Mouse (Mus musculus) retina, embryonic 14.5 days (tissue): Measurements from ENCODE around the gene Naga.
"Not testable (repeated sequence)": the region's sequence is repeated elsewhere in the genome, so short reads cannot be mapped to it uniquely, and the experiment has no call there.

Experiments used
- DNase-seq: peaks from one replicate; pipeline ENCODE4 v3.0.0-alpha.2; 2015; ENCODE audit warnings: low spot score

Gene Naga

GRCm38 (mm10) chr15:82338593-82339112 lies at the start of gene Naga, which contains the start of the genes Pheta2 and Smdt1:
Gene Naga (minus strand): TSS chr15:82338925.
Gene Pheta2 (plus strand): TSS chr15:82338942.
Gene Smdt1 (plus strand): TSS chr15:82338959.
- DNase-seq: peak; percentile 96

- DNase-seq: no peak
These were observed 47.0 kb upstream of the Naga start for GRCm38 (mm10) chr15:82385729-82386128.

GRCm38 (mm10) chr15:82382441-82382840 lies 43.7 kb upstream of the Naga start:
- DNase-seq: no peak

GRCm38 (mm10) chr15:82380714-82381062 lies 42.0 kb upstream of the Naga start:
- DNase-seq: no peak

- DNase-seq: peak; percentile 58
These were observed 41.4 kb upstream of the Naga start, which contains the start of gene Cyp2d22 for GRCm38 (mm10) chr15:82379871-82380713. Gene Cyp2d22 (minus strand): TSS chr15:82380260.

GRCm38 (mm10) chr15:82379511-82379870 lies 40.8 kb upstream of the Naga start:
- DNase-seq: no peak

GRCm38 (mm10) chr15:82378261-82379180 lies 39.8 kb upstream of the Naga start:
- DNase-seq: peak; percentile 22

GRCm38 (mm10) chr15:82377701-82378100 lies 39.0 kb upstream of the Naga start:
- no peak for DNase-seq

- no peak for DNase-seq
These were observed 37.8 kb upstream of the Naga start for GRCm38 (mm10) chr15:82376393-82377138.

- no peak for DNase-seq
These were observed 37.1 kb upstream of the Naga start for GRCm38 (mm10) chr15:82375855-82376254.

GRCm38 (mm10) chr15:82374437-82374836 lies 35.7 kb upstream of the Naga start:
- no peak for DNase-seq

- DNase-seq: no peak
These were observed 34.3 kb upstream of the Naga start for GRCm38 (mm10) chr15:82372991-82373390.

GRCm38 (mm10) chr15:82372446-82372845 lies 33.7 kb upstream of the Naga start:
- DNase-seq: no peak

GRCm38 (mm10) chr15:82368851-82369250 lies 30.1 kb upstream of the Naga start:
- DNase-seq: no peak

GRCm38 (mm10) chr15:82368146-82368545 lies 29.4 kb upstream of the Naga start:
- no peak for DNase-seq

- not testable (repeated sequence) for DNase-seq
These were observed 25.8 kb upstream of the Naga start for GRCm38 (mm10) chr15:82364561-82364960.

- not testable (repeated sequence) for DNase-seq
These were observed 25.1 kb upstream of the Naga start for GRCm38 (mm10) chr15:82363801-82364200.

GRCm38 (mm10) chr15:82362234-82362633 lies 23.5 kb upstream of the Naga start:
- no peak for DNase-seq

GRCm38 (mm10) chr15:82361459-82362018 lies 22.8 kb upstream of the Naga start:
- no peak for DNase-seq

GRCm38 (mm10) chr15:82358431-82359260 lies 19.9 kb upstream of the Naga start:
- DNase-seq: no peak
